Mouse (Mus musculus) lung, postnatal 0 days (tissue): ENCODE data around the gene Rpl22.

Source experiments
- CTCF ChIP-seq: IDR thresholded peaks from 2 replicates; pipeline ENCODE4 v1.5.1; 2016; ENCODE audit warnings: antibody characterized with exemption, mild to moderate bottlenecking
- EP300 ChIP-seq: IDR thresholded peaks from 2 replicates; pipeline ENCODE4 v1.6.1; 2016; ENCODE audit warnings: antibody characterized with exemption, mild to moderate bottlenecking, control low read depth

- TF ChIP-seq EP300 (no peak), CTCF (peak; percentile 32)
These were observed 31.2 kb upstream of the Rpl22 start for GRCm38 (mm10) chr4:152294188-152294929.
